Mouse (Mus musculus): Measurements from ENCODE around the gene Vmn2r114. TPM values are rescaled to one million over a fixed set of nuclear protein-coding genes. Genes with fewer than 3 reads are reported as not detected.
"Not testable (repeated sequence)": the region's sequence is repeated elsewhere in the genome, so short reads cannot be mapped to it uniquely, and the experiment has no call there.

Gene Vmn2r114
- total RNA-seq (2014; rRNA removed) (not detected in 2 replicates), polyA plus RNA-seq (2015; fragmentation: Nextera tagmentation; extraction: Ambion mirVana) (not detected in 2 replicates)

GRCm38 (mm10) chr17:23312437-23312836 is at the start of gene Vmn2r114:
Gene Vmn2r114, minus strand, starts transcription at chr17:23312537.
- H3K27ac ChIP-seq; H3K4me3 ChIP-seq (ENCODE audit: low read length); H3K9ac ChIP-seq (replicated peaks; ENCODE audit: low read length); H3K36me3 ChIP-seq (ENCODE audit: insufficient read depth, low read length); H3K4me1 ChIP-seq (ENCODE audit: insufficient read depth, low read length); H3K9me3 ChIP-seq (ENCODE audit: low read length); ATAC-seq; DNase-seq (ENCODE audit: low spot score); H3K4me2 ChIP-seq (ENCODE audit: low read depth, low read length); H3K27me3 ChIP-seq (ENCODE audit: insufficient read depth, low read length): not testable (repeated sequence)
- 63% methylated on average over 2 of the region's 2 CpGs for WGBS

- no peak overlapping the region for H3K27ac ChIP-seq
- no peaks in the 10 kb centered on the region for H3K27me3 ChIP-seq (ENCODE audit: insufficient read depth, low read length)
- 54% methylated on average over 1 of the region's 1 CpGs for WGBS
- 0 out of 2 replicates have a peak, but pooled peaks cover 5% of the 10 kb centered on the region for H3K9me3 ChIP-seq (ENCODE audit: low read length)
- H3K9ac ChIP-seq (replicated peaks; ENCODE audit: low read length) = no peak overlapping the region
- no peak overlapping the region for H3K4me2 ChIP-seq (ENCODE audit: low read depth, low read length)
- no peaks in the 10 kb centered on the region for H3K4me1 ChIP-seq (ENCODE audit: insufficient read depth, low read length)
- ATAC-seq = no peak
- no peaks in the 10 kb centered on the region for H3K36me3 ChIP-seq (ENCODE audit: insufficient read depth, low read length)
- no peak for TF ChIP-seq CTCF (IDR thresholded peaks at IDR 0.05; ENCODE audit: low read depth)
- H3K4me3 ChIP-seq (ENCODE audit: low read length) = no peak overlapping the region
- no peak for DNase-seq (ENCODE audit: low spot score)
Measured at GRCm38 (mm10) chr17:23351644-23352043, 39.3 kb upstream of the Vmn2r114 start.

- not testable (repeated sequence) for H3K4me3 ChIP-seq (ENCODE audit: low read length); ATAC-seq
- WGBS = 54% methylated on average over 2 of the region's 2 CpGs
Measured at GRCm38 (mm10) chr17:23343441-23343840, 31.1 kb upstream of the Vmn2r114 start, which contains the start of gene Vmn2r115. Gene Vmn2r115, plus strand, starts transcription at chr17:23343741.

GRCm38 (mm10) chr17:23330657-23331056 is 18.3 kb upstream of the Vmn2r114 start:
- peaks cover 9% of the 10 kb centered on the region for H3K9me3 ChIP-seq (ENCODE audit: low read length)
- H3K9ac ChIP-seq (replicated peaks; ENCODE audit: low read length) = no peak overlapping the region
- H3K27me3 ChIP-seq (ENCODE audit: insufficient read depth, low read length) = no peaks in the 10 kb centered on the region
- 72% methylated on average over 6 of the region's 6 CpGs for WGBS
- DNase-seq (ENCODE audit: low spot score) (no peak), ATAC-seq (no peak)
- H3K27ac ChIP-seq = no peak overlapping the region
- H3K4me1 ChIP-seq (ENCODE audit: insufficient read depth, low read length) = no peaks in the 10 kb centered on the region
- no peak for TF ChIP-seq CTCF (IDR thresholded peaks at IDR 0.05; ENCODE audit: low read depth)
- no peak overlapping the region for H3K4me2 ChIP-seq (ENCODE audit: low read depth, low read length)
- H3K36me3 ChIP-seq (ENCODE audit: insufficient read depth, low read length) = no peaks in the 10 kb centered on the region
- H3K4me3 ChIP-seq (ENCODE audit: low read length) = no peak overlapping the region

More at GRCm38 (mm10) chr17:23343441-23343840, 31.1 kb upstream of the Vmn2r114 start, which contains the start of gene Vmn2r115:
- H3K4me2 ChIP-seq (ENCODE audit: low read depth, low read length); H3K9ac ChIP-seq (replicated peaks; ENCODE audit: low read length); DNase-seq (ENCODE audit: low spot score); H3K36me3 ChIP-seq (ENCODE audit: insufficient read depth, low read length); H3K27me3 ChIP-seq (ENCODE audit: insufficient read depth, low read length); H3K9me3 ChIP-seq (ENCODE audit: low read length); H3K27ac ChIP-seq; H3K4me1 ChIP-seq (ENCODE audit: insufficient read depth, low read length): not testable (repeated sequence)

Other genes with a start within 250 kb of the Vmn2r114 start
- 12.2 and 23.3 TPM in 2 replicates for gene Zfp40, start 119.3 kb downstream of the Vmn2r114 start, total RNA-seq (2014; rRNA removed)
- gene Zfp40, start 119.3 kb downstream of the Vmn2r114 start, polyA plus RNA-seq (2015; fragmentation: Nextera tagmentation; extraction: Ambion mirVana) = 15.3 and 19.2 TPM in 2 replicates
- gene Vmn2r115, start 31.2 kb upstream of the Vmn2r114 start, total RNA-seq (2014; rRNA removed) = not detected in 2 replicates
- not detected in 2 replicates for gene Vmn2r115, start 31.2 kb upstream of the Vmn2r114 start, polyA plus RNA-seq (2015; fragmentation: Nextera tagmentation; extraction: Ambion mirVana)
- not detected in 2 replicates for gene Vmn2r116, start 72.1 kb upstream of the Vmn2r114 start, total RNA-seq (2014; rRNA removed)
- gene Vmn2r116, start 72.1 kb upstream of the Vmn2r114 start, polyA plus RNA-seq (2015; fragmentation: Nextera tagmentation; extraction: Ambion mirVana) = not detected in 2 replicates
- not detected in 2 replicates for gene Vmn2r117, start 167.2 kb upstream of the Vmn2r114 start, total RNA-seq (2014; rRNA removed)
- gene Vmn2r117, start 167.2 kb upstream of the Vmn2r114 start, polyA plus RNA-seq (2015; fragmentation: Nextera tagmentation; extraction: Ambion mirVana) = not detected in 2 replicates